Mouse (Mus musculus) right cerebral cortex, postnatal 36 days (tissue): Measurements from ENCODE around the gene Rarg.
"Not testable (repeated sequence)": the region's sequence is repeated elsewhere in the genome, so short reads cannot be mapped to it uniquely, and the experiment has no call there.

Source experiments
- DNase-seq, 2 experiments: peaks; one replicate each; pipeline ENCODE4 v3.0.0; 2022; ENCODE audit warnings: low spot score in 2 of 2, mixed read lengths in 1 of 2

Rarg gene

DNA sequence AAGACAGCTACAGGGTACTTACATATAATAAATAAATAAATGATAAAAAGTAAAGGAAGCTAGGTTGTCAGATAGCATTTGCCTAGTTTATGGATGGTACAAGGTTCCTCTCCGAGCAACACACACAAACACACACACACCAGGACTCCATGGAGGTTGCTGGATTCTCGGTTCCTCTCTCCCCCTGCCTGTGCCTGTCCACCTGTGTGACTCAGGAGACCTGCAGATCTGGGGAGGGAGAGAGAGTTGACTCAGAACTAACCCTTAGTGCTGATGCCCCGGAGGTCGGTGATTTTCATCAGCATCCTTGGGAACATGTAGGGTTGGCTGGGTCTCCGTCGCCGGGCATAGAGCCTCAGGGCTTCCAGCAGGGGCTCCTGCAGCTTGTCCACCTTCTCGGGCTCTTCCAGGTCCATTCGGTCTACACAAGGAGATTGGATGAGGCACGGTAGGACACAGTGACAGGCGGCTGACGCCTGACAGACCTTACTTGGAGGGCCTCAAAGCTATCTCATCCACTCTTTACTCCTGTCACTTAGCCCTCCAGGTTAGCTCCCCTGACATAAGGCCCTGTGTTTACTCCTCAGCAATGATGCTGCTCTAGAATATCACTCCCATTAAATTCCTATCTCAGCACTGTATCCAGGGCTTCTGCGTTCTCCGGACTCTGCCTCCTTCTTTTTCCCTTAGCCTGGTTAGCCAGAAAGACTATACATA, 18.6 kb downstream of the Rarg start:
- DNase-seq = no peak

DNA sequence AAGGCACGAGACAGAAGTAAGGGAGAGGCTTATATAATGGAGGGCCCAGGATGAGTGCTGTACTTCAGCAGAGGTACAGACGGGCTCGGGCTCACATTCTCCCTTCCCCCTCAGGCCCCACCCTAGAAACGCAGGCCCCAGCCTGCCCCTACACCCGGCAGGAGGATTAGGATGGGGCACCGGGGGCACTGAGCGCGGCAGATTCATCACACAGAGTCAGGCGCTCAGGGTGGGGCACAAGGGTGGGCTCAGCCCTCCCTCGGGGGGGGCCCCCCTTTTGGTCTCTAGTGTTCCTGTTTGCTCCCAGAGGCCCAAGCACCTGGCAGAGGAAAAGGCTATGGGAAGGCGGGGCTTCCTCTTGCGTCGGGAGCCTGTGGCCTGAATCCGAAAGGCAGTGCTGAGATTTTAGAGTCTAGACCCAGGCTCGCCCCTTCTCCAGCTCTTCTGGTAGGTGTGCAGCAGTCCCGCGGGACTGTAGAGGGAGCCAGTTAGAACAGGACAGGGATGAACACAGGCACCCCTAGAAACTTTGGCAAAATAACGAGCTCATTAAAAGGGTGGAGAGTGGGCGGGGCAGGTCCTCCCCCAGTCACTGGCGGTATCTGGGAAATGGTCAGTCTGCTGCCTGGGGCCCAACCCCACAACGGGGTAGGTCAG, 21.8 kb downstream of the Rarg start:
- DNase-seq = no peak

DNA sequence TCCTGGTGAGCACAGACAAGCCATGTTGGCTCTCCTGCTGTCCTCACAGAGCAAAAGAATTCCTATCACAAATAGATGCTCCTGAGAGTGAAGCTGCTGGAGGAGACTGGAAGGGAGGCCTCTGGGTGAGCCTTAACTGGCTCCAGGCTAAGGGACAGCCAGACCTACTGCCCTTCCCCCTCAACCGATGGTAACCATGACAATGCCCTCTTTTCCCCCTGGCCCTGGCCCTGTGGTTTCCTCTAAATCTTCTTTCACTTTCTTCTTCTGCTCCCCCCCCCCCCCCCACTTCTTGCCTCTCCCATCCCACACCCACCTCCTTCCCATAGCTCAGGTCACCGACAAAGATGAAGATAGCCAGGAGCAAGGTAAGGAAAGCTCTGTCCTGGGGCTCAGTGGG, 23.4 kb downstream of the Rarg start:
- no peak for DNase-seq

DNA sequence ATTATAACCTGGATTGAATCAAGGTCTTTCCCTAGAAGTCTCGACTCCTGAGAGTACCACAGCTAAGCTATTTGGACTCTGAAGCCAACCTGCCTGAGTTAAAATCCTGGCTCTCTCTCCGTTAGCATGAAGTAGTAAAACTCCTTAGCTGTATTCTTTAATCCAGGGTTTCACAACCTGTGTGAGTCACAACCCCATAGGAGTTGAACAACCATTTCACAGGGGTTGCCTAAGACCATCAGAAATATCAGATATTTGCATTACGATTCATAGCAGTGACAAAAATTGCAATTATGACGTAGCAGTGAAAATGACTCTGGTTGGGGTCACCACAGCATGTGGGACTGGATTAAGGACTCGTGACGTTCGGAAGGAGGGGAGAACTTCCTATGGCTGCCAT, 24.6 kb downstream of the Rarg start:
- DNase-seq = no peak

DNA sequence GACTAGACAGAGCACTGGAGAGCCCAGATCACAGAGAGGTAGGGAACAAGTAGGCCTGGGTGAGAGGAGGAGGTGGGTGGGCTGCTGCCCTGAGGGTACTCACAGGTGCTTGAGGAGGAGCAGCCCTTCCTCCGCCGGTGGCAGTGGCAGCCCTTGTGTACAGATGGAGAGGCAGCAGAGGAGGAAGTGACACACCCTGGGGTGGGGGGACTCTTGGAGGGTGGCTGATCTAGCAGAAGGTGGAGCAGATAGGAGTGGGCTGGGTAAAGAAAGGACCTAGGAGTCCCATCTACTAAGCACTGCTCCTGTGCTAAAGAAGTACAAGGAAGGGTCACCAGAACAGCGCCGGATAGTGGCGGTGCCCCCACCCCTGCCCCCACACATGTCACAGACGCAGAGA, 25.6 kb downstream of the Rarg start, which contains the start of gene Itgb7:
Gene Itgb7, minus strand, starts transcription at position 197 of the 400 bp plus-strand sequence.
- DNase-seq = no peak

DNA sequence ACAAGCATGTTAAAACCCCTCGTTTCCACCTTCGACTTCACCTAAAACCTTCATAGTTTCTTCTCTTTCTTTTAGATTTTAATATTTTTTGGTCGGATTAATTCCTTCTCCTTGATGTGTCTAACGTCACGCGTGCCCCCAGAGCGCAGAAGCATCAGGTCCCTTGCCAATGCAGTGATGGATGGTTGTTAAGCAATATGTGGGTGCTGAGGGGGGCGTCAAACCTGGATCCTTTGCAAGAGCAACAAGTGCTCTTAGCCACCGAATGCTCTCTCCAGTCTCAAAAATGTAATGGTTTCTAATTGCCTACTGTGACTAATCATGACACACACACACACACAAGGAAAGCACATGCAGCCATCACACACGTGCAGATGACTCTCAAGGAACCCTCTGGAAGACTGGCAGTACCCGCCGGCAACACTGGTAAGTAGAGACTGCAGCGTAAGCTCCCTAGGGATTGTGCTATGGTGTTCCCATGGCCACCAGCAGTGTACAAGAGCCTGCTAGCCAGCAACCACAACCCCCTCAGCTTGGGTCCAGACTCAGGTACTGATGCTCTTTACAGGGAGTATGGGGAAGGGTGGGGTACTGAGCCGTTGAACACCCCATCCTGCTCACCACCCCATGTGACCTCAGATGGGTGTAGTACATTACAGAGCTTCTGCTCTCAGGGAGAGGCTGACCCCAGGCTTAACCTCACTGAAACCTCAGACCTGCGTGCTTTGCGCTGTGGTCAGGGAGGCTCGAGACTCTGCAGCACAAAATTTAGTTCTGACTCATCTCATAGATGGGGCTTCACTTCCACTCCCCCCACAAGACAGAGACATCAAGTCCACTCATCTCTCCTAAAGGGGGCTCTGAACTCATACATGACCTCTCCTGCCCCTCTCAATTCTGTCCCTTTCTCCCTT, 26.7 kb downstream of the Rarg start:
- no peak for DNase-seq

DNA sequence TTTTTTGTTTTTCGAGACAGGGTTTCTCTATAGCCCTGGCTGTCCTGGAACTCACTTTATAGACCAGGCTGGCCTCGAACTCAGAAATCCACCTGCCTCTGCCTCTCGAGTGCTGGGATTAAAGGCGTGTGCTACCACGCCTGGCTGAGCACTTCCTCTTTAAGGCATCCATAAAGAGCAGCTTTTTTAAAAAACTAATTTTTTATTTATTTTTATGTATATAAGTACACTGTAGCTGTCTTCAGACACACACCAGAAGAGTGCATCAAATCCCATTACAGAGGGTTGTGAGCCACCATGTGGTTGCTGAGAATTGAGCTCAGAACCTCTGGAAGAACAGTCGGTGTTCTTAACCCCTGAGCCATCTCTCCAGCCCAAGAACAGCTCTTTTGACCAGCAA, 31.7 kb downstream of the Rarg start:
- not testable (repeated sequence) for DNase-seq

DNA sequence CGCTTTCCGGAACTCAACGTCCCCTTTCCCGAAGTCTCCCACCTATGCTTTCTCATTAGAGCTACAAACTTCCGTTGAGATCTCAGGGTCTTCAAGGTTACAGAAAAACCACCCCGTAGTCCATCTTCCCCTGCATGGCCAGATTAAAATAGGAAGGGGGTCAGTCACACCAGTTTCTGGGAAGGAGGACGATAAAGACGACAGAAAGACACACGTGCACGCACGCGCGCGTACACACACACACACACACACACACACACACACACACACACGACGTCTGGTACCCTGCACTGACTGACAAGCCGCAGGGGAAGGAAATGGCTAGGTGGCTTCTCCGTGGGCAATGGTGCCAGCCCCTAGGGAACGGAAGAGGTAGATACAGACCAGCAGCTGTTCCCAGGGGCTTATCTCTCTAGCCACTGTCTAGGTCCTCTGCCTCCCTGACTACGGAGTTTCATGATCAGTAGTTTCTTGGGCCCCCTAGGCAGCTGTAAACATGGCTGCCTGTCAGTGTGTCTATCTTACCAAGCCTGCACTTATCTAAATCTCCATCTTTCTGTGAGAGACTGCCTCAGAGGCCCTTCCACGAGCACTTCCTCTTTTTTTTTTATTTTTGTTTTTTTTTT, 32.2 kb downstream of the Rarg start:
- no peak for DNase-seq

DNA sequence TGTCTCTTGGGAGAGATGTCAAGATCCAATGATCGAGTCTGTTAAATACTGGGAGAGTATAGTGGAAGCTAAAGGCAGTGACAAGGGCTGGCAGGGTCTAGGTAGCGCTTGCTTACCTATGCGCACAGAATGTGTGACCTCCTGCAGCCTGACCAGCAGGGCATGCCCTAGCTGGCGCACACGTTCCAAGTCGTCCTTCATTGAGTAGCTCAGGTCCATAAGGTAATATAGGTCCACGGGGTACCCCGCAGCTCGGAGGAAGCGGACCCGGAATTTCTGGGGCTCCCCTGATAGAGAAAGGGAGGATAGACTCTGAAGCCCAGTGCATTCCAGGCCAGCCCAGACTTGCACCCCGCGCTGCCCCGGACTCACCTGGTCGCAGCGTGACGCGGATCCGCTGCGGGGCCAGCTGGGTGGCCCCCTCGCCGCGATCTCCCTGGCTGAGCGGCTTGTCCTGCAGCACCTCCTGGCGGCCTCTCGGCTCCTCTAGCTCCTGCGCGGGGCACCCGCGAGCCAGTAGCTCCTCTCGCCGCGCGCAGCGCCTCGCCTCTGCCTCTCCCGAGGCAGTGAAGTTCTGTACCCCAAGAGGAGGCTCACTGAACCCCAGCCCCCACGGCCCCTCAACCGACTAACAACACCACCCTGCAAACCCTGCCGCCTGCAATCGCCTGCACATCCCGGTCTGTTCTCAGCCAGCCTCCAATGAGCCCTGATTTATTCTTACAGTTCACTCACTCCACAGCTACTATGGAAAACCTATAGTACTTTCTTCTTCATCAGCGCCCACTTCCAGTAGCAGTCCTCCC, 32.9 kb downstream of the Rarg start:
- peak in 1 of 2 experiments; percentile 72 for DNase-seq

DNA sequence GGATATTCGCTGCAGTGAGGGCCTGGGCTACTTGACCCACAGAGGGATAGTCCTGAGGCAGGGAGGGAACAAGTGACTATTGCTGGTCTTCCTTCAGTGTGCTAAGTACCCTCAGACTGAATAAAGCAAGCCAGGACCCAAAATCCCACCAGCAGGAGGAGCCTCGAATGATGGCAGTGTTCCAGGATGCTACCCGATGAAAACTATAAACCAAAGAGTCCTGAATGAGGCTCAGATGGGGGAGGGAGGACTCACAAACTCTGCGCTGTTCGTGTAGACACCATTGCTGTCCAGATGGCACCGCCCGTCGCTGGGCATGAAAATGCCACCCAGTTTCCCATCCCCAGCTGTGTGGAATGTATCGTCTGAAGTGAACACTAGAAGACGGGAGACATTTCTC, 34.9 kb downstream of the Rarg start:
- no peak for DNase-seq

DNA sequence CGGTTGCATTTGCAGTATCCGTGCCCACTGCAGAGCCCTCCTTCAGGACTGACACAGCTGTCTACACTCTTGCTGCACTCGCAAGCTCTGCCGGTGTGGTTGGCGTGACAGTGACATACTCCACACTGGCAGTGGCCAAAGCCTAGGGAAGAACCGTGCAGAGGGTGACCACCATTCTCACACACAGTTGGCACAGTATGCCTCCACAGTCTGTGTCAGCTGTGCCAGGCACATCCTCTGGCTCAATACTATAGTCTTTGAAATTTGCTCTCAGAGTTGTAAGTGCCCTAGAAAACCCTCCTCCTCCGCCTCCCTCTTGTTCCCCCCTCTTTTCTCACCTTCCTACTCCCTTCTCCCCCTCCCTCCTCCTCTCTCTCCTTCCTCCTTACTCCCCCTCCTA, 40.0 kb downstream of the Rarg start:
- DNase-seq = no peak

DNA sequence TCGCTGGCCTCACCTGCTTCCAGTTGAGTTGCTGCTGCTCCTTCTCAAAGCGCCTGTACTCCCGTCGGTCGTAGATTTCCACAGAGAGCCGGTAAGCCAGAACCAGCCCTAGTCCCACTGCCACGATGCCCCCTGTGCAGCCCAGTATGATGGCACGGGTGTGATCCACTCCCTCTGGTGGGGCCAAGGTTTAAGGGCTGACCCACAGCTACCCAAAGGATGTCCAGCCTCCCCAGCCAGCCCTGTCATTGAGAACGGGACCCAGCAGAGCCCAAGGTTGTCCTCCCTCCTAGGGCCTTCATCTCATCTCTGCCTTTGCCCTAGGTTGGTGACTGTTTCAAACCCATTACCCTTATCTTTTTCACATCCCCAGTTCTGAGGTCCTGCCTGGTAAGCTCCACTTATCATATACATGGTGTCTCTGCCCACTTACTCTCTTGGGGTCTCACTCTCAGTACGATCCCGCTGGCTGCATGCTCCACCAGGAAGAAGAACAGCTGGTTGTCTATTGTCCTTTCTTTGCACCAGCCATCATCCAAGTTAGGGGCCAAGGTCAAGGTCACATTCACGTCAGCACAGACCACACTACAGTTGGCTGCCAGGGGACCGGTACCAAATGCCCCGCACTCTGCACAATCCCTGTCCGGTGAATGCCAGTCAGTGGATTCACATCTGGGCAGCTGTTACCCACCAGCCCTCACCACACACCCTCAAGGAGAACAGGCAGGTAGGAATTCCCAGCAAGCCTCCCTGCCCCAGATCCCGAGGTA, 40.7 kb downstream of the Rarg start:
- DNase-seq = no peak

DNA sequence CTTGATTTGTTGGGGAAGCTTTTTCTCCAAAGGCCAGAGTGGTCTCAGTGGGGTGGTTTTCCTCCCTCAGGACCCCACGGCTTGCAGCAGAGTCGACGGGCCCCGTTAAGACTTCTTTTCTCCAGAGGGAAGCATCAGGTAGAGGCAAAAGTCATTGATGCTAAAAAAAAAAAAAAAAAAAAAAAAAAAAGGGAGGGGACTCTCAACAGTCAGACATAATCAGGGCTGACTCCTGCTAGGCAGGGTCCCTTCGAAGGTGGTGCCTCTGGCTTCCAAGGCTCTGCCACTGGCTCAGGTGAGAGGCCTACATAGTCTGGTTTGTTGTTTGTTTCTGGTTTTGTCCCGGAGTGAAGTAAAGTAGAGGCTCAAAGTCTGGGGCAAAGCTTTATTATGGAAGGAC, 41.7 kb downstream of the Rarg start:
- no peak for DNase-seq

DNA sequence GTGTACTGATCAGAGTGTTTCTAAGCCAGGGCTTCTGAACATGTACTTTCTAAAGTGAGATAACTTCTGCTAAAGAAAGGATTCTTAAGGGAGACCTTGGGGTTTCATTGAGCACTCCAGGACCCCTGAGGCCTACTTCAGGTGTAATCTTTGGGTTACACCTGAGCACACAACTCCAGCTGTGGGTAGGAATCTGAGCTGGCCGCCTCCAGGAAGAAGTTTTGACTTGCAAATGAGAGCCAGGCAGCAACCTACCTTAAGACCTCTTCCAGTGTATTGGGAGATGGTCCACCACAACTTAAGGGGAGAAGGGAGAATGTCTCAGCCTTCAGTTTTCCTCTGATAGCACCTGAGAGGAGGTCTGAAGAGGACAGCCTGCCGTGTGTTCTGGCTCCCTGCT, 43.2 kb downstream of the Rarg start:
- no peak for DNase-seq

DNA sequence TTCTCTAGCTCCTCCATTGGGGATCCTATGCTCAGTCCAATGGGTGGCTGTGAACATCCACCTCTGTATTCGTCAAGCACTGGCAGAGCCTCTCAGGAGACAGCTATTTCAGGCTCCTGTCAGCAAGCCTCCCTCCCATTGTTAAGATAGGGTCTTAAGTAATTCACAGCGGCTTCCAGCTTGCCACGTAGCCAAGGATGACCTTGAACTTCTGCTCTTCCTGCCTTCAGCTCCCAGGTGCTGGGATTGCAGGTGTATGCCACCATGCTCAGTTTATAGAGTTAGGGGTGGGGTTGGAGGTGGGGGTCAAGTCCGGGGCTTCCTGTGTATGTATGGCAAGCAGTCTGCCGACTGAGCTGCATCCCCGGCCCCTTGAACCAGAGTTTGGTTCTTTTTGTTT, 45.4 kb downstream of the Rarg start:
- no peak for DNase-seq

DNA sequence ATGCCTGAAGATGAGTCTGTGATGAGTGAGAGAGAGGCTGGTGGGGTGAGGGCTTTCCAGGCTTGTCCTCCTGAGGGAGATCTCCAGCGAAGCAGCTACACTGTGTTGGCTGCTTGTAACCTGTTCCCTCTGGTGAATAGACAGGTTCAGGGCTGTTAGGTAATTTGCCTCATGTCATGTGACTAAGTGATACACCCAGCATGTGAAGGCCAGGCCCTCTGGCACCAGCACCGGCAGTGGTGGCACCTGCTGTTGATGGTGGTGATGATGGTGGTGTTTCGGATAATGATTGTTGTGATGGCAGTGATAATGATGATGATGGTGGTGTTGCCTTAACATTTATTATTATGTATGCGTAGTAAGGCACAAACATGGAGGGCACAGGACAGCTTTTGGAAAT, 46.5 kb downstream of the Rarg start:
- DNase-seq = no peak

DNA sequence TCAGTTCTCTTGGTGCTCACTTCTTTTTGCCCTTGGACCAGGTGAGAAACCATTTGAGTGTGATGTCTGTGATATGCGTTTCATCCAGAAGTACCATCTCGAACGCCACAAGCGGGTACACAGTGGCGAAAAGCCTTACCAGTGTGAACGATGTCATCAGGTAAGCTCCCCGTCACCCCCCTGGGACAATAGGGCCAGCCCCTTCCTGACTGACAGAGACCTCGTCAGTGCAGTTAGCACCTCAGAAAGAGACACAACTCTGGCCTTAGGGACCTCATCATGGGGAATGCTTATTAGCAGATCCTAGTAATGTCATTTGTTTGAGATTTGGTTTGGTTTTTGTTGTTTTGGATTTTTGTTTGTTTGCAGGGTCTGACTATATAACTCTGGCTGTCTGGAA, 48.2 kb downstream of the Rarg start:
- DNase-seq = no peak

DNA sequence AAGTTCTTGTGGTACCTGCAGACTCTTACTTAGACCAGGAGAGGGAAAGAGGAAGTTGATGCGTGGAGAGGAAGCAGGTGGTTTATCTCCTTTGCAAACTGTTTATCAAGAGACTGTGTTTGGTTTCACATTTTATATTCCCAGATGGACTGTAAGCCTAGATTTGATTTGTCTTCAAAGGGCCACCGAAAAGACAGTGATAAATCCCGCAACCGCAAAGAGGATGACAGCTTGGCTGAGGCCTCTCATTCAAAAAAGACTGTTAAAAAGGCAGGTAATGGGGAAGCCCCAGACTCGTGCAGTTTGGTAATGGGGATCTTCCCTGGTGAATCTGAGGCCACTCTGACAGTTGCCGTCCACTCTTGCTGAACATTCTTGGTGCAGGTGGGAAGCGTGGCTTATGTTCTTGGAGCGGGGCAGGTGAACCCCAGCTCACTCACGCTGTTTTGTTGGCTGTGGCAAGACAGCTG, 49.2 kb downstream of the Rarg start:
- DNase-seq = no peak

DNA sequence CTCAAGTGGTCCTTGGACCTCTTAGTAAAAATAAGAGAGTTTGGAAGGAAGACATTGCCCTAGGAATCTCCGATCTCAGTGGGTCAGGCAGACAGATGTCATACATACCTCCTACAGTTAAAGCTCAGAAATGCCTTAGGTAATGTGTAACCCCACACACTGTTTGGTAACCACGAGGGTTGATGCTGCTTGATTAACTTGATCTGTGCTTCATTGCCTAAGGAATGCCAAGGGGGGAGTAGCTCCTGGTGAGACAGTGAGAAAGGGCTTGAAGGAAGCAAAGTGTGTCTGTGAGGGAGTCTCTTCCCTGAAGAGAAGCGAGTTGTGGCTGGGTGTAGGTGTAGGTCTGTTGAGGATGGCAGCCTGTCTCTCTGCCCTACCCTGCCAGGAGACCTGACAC, 50.0 kb downstream of the Rarg start:
- DNase-seq = no peak

DNA sequence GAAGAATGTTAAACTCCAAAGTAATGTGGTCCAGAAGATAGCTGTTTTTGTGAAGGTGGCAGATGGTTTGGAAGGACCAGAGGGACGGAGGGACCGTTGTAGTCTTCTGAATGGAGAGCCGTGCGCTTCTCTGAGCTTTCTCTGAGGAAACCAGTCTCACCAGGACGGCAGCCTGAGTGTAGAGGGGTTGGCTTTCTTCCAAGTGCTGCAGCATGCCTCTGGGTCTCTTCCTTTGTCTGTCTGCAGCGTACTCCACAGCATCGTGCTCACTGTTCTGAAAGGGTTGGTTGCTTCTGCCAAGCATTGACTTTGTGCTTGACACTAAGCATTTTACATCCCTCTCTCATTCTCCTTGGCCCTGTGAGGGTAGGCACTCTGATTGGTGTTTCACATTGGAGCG, 51.5 kb downstream of the Rarg start:
- peak; percentile 34 to 35 for DNase-seq
